Mouse (Mus musculus) ovary, adult 18-20 months (tissue): ENCODE results near the gene Fam118b.

Source experiments
- DNase-seq: peaks from one replicate; pipeline ENCODE4 v3.0.0; 2022; ENCODE audit warnings: low spot score, mixed read lengths

Fam118b gene

DNA sequence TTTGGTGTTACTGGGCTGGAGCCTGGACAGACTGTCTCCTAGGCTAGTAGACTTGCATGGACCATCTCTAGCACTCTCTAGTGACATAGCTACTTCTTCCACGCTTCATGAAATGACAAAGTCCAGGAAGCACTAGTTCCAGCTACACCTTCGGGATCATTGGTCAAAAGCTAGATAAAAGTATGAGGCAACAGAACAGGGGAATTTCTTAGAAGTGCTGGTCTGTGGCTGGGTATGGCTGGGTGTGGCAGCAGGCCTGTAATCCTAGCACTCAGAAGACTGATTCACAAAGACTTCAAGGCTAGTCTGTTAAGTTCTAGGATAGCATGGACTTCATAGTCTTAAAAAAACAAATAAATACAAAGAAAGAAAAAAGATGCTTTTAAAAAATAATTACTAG lies 4.2 kb downstream of the Fam118b start:
- no peak for DNase-seq

DNA sequence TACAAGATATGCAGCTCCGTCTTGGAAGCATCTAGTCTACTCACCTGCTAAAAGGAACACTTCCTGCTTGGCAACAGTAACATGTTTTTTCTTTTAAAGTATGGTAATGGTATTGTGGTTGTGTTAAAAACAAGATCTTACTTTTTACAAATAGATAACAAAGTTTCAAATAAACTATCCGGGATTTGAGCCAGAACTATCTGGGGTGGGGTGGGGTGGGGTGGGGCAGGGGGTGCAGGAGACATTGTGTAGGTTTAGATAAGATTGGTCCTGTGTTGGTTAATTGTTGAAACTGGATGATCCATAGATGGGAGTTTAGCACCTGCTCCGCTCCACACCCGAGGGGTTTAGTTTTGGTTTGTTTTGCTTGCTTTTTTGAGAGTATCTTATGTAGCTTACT lies 5.2 kb downstream of the Fam118b start:
- no peak for DNase-seq

DNA sequence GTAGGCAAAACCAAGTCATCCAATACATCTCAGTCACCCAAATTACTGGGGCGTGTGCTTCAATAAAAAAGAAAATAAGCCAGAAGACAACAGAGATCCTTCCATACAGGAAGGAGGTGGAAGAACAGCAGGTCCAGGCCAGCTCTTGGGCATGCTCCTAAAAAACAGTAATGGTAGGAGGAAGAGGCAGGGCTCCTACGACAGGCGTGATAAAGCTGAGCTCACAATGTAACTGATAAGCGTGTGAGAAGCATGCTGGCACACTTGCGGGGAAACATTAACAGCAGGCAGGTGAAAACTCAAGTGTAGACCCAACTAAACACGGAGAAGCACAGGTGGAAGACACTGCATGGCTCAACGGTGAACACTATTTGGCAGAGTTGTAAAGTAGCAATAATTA lies 10.2 kb downstream of the Fam118b start:
- no peak for DNase-seq

DNA sequence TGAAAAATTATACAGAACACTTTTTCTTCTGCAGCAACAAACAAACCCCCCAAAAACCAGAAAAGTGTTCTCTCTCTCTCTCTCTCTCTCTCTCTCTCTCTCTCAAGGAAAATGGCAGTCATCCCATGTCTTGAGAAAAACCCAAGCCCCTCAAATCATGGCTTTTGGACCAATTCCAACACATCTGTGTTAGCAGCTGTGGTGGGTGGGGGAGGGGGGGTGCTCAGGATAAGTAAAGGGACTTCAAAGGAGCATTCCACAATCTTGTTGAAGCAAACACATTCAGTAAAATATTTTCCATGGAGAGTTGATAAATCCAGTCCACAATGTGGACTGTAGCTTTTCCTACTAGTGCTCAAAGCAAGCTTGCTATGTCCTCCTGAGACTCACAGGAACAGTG lies 18.1 kb downstream of the Fam118b start:
- no peak for DNase-seq

DNA sequence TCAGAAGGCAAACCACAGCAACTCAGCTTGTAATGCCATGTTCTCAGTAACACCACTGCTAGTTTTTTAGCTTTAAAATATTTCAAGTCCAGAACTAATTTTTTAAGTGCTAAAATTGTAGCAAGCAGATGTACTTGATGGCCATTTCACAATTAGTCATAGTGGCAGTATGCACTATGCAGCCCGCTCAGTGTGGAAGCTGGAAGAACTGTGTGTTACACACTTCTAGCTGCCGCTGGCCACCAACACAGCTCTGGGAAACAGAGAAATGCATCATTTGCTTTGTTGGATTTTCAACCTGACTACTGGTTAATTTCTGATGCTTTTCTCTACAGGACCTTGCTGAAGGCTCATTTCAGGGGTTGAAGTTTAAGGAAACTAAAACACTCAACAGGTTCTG lies 20.2 kb downstream of the Fam118b start:
- DNase-seq = no peak

DNA sequence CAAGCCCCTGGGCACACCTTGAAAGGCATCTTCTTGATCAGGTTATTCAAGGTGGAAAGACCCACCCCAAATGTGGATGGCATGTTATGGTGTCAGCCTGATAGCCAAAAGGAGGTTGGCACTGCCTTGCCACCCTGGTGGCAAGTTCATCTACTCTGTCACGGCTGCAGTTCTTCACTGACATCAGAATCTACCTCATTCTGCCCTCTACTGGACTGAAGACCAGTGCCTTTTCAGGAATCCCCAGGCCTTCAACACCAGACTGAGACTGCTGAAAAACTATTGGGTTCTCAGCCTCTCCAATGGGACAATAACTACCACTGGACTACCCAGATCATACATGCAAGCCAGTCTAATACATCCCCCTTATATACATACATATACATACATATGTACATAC lies 27.9 kb downstream of the Fam118b start:
- DNase-seq = no peak

DNA sequence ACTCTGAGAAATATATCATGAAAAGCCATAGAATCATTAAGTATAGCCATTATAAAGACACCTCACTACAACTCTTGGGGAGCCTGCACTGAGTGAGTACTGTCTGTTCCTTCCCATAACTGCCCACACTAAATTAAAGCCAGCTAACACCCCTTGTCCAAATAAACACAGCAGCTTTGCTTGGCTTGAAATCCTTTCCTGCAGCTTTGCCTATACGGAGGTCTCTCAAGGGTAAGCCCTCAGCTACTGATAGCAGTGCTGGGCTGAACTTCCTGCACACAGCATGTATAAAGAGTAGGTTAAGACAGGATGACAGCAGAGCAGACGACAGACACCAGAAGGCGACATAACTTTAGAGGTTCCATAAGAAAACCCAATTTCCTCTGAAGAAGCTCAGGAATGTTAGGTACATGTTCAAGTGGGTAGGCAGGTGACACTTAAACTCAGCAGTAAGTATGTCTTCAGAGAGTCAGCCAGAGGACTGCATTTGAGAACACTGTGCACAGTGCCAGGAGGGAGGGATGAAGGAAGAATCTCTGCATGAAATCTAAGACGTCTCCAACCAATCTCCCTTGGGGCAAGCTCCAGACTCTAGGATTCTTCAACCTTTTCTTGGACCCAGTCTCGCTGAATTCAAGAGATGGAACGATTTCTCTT lies 28.6 kb downstream of the Fam118b start:
- no peak for DNase-seq

DNA sequence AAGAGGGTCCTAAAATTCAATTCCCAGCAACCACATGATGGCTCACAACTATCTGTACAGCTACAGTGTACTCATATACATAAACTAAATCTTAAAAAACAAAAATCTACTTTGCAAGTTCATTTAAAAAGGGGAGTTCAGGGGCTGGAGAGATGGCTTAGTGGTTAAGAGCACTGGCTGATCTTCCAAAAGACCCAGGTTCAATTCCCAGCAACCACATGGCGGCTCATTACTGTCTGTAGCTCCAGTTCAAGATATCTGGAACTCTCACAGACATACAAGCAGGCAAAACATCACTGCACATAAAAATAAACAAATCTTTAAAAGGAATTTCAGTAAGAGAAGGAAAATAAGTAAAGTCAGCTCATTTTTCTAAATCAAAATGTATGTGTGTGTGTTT lies 29.2 kb downstream of the Fam118b start:
- DNase-seq = no peak

DNA sequence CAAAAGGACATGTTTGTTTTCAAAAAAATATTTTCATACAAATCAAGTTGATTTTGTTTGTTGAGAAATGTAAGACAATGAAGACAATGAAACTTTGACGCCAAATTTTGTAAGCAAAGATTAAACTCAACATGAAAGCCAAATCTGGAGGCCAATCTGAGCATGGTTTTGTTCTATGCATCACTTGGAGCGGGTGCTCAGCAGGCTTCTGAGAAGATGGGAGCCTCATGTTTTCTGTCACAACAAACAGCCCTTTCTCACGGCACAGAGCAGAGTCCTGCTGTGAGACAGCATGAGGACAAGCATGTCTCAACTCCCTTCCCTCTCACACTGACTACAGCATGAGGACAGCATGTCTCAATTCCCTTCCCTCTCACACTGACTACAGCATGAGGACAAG lies 31.6 kb downstream of the Fam118b start:
- no peak for DNase-seq

DNA sequence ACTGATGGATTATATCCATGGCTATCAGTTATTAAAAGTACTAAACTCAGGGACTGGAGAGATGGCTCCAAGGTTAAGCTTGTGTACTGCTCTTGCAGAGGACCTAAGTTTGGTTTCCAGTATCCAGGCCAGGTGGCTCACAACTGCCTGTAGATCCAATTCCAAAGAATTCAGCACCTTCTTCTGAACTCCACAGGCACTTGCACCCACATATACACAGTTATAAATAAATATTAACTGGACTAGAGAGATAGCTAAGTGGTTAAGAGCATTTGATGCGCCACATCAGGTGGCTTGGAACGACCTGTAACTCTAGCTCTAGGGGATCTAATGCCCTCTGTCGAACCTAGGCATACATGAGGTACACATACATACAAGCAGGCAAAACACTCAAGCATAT lies 38.9 kb downstream of the Fam118b start:
- DNase-seq = no peak

DNA sequence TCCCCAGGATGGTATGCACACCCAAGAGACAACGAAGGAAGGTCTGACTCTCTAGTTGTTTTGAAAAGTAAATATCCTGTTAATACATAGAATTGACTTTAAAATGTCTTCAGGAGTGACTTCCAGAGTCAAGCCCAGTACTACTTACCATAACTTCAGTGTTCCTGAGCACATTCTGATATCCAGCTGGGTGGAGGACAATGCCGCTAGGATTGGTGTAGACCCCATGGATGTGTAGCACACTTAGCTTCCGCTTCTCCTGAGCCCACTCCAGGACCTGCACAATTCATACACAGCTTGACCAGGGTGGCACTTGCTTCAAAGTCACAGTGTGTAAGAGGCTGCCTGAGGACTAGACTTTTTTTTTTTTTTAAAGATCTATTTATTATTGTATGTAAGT lies 44.1 kb downstream of the Fam118b start:
- DNase-seq = no peak

DNA sequence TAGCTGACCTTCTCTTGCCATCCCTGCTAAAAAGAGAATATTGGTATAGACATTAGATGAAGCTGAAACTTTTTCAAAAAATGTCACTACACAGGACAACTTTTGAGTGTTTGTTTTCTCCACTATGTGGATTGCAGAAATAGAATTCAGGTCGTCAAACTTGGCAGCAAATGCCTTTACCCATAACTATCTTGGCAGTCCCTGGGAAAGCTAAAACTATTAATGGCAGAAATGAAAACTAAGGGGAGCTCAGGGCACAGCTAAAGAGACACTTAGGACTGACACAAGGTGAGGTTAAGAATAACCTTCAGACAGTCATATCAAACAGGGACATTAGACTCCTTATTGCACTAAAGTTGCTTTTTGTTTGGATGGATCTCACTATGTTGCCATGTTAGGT lies 49.6 kb downstream of the Fam118b start:
- no peak for DNase-seq

DNA sequence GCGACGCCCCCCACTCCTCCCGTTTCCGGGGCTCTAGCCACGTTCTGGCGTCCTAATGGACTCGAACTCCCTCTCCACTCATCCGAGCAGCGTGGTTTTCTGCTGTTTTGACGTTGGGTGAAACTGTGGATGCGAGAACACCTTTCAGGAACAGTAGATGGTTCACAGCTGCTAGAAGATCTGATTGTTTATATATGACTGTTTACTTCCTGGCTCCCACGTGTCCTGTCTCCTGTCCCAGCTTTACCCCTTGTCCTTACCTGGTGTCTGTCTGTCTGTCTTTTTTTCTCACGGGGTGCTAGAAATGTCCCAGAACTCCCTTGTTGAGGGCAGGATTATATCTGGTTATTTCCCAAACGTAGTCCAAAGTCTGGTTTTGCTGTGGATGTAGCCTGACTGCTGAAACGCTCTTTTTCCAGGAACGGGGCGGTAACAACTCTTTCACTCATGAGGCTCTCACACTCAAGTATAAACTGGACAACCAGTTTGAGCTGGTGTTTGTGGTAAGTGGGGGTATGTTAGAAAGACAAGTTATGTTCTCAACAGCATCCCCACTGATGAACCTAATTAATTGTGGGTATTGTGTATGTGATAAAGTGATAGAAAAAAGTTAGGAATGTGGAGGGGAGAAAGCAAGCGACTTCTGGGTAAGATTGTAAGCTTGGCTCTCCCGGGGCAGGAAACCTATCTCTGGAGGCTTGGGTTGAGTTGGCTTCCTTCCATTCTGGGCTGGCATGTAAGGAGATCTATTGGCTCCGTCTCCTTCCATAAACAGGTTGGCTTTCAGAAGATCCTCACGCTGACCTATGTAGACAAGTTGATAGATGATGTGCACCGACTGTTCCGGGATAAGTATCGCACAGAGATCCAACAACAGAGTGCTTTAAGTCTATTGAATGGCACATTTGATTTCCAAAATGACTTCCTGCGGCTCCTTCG lies 55.8 kb downstream of the Fam118b start:
- no peak for DNase-seq

DNA sequence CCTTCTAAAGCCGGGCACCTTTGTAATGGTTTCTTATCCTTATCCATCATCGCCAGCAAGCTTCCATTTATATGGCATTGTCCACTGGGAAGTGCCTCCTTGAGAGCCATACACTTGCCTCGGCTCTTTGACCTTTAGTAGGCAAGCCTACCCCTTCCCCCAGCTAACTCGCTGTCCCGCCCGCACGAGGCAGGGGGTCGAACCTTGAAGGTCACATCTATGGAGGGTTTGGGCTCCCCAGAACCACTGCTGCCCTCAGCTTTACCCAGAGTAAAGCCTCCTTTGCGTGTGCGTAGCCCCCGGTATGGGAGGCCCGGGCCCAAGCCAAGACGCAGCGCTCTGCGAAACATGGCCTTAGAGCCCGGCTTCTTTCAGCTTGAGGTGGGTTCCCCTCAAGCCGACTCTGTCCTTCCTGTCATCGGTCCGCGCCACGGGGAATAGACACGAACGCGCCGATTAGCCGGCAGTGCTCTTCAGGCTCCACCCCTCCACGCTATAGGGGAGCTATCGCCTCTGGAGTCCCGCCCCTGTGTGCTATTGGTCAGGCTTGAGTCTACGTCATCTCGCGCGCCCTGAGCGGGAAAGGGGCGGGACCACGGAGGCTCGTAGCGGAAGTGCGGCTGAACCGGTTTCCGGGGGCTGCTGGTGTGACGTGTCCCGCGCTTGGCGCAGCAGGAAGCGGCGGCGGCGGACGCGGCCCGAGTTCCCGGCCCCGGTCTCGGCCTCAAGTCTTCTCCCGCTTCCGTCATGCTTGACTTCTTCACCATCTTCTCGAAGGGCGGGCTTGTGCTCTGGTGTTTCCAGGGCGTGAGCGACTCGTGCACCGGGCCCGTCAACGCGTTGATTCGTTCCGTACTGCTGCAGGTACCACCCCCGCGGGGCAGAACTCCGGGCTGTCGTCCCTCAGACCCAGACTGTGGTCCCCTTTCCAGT lies 56.8 kb downstream of the Fam118b start, which contains the start of gene Foxred1:
Gene Foxred1 (minus strand): TSS at position 514 of the 933 bp plus-strand sequence.
- DNase-seq = peak; percentile 99

DNA sequence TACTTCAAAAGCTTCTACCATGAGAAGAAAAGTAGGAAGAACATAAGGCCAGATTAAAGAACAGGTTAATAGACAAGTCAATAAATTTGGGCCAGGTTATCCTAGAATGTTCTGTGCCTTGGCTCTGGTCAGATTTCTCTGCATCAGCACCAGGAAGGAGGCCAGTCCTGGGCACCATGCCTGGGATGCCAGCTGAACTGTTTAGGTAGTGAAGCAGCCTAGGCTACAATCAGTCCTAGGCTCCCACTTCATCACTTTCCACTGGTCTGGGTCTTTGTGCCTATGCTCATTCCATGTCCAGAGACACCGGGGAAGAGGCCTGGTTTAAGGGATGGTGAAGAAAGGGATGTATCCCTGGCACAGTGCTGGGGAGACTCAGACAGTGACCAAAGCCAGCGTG lies 63.2 kb downstream of the Fam118b start:
- DNase-seq = no peak

DNA sequence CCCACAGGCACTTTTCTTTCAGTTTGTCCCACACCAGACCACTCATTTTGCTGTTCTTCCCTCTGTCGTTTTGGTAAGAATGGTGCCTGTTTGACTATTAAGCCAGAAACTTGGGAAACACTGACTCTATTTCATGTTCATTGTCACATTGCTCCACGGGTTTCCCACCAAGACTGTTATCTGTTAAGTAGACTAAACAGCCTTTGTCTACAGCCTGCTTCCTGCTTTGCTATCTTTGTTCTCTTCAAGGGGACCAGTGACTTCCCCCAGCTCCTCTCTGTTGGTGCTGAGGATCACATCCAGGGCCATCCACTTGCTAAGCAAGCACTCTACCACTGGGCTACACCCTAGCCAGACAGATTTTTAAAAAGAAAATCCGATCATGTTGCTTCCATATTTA lies 64.1 kb downstream of the Fam118b start:
- no peak for DNase-seq

DNA sequence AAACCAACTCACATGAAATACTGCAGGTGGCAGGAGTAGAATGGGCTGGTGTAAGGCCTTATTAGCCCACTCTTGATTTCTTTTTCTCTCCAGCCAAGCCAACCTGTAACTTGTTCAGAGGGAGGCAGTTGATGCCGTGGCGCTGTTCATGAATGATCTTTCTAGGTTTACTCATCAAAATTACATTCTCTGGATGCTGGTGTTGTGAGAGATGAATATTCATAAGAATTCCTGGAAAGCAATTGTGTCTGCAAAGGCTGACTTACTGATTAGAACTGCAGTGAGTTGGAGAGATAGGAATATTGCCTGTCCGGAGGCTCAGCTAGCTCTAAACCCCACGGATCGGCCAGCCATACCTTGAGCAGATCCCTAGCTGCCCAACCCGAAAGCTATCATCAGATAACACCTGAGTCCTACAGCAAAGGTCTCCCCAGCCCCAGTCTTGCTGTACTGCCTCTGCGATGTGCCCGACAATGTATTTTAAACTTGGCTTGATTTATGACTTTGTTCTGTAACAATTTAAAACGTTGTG lies 67.0 kb downstream of the Fam118b start:
- DNase-seq = no peak

DNA sequence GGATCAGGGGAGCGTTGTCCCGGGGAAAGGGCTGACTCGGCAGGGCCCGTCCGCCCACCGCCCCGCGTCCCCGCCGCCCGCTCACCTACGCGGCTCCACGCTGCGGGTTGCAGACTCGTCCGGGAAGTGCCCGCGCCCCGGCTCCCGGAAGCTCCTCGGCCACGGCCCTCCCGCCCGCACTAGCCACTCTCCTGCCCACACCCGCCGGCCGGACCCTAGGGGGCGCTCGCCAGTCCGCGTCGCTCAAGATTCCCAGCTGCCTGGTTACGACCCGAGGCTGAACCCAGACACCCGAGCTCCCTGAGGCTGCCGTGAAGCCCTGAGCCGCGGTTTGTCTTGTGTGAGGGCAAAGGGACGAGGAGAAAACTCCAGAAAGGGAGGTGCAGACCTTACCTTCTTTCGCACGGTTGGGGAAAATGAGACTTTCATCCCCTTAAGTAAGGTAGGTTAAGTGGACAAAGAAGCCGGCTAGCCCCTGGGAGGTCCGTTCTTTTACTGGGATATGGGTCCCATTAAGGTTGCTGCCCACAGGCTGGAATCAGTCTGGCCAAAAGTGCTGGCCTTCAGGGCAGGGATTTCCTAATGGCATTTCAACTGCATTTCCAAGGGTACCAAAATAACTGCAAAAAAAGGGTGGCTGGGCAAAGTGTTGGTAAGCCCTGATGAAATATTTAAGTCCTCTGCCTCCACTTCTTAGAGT lies 67.7 kb downstream of the Fam118b start, which contains the start of the genes Srpr and Tirap:
Gene Srpr (plus strand): TSS at position 404 of the 700 bp plus-strand sequence.
Gene Tirap (minus strand): TSS at position 520 of the 700 bp plus-strand sequence.
- peak; percentile 82 for DNase-seq

DNA sequence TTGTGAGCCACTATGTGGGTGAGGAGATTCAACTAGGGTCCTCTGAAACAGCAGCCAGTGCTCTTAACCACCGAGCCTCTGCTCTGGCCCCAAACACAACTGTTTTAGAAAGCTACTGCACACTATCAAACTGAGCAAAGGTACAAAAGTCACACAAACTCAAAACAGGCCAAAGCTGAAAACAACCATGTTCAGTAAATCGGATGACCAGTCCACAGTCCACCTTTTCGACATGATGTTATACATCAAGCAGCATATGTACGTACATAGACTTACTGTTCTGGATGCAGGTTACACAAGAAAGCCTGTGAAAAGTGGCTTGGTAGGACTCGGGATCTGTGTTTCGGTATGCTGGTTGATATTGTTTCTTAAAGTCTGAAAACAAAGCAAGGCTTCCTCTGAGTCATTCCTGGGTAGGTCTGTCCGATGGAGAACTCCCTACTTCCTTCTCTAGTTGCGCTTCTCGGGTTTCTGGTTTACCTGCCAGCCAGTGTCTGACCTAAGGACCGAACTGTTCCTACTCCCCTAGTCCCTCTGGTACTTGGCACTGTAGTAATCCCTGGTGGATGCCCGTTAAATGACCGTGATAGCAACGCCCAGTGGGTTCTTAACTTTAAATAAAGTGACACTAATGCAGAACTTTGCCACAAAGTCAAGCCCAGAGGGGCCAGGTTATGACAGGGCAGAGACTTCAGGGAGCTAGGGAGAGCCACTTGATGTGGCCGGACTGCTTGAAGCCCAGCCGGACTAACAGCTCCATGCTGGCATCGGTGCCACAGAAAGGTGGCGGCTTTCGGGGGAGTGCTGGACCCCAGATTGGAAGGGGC lies 68.4 kb downstream of the Fam118b start:
- DNase-seq = no peak

DNA sequence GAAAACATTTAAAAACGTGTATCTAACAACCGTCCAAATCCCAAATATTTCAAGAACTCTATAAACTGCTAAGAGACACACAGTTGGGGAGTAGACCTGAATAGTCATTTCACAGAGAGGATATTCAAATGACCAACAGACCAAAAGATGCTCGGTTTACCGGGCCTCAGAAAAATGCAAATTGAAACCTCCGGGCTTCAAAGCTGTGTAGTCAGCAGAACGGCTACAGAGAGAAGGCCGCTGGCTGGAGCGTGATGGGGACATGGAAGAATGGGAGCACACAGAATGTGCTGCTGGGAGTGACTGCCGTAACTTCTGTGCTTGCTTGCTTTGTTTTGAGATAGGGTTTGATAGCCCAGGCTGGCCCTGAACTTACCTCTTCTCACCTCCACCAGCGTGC lies 69.3 kb downstream of the Fam118b start:
- DNase-seq = no peak
